26 mouse cellular contexts compared by ENCODE assay signal in the genomic region with DNA sequence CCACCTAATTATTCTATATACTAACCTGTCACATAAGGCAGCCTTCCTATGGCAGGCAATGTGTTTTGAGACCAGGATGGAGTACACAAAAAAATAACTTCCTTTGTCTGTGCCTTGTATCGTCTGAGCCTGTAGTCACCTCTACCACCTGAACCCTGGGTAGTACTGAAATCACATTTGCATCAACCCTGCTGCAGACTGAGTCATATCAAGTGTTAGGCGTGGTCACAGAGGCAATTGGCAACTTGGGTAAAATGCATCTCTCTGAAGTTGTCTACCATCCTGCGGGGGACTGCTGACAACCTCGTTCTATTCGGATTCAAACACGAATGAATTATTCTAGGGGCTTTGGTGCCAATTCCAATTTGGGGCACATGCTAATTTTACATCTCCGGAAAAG. TPM values are rescaled to one million over a fixed set of nuclear protein-coding genes. Genes with fewer than 3 reads are reported as not detected.
DNase-seq lines count a peak whose midpoint lies in the region; ATAC-seq and TF ChIP-seq lines count a peak whose summit lies in the region.
"Had no signal": no experiment of that assay in that cellular context is flagged by ENCODE, and none has a peak within 500 bp of the region (broad histone marks: within the 10 kb centered on the region; RNA-seq: fewer than 3 reads in every experiment).

No protein-coding gene starts in this region.

- dilution Hi-C loops in CH12.LX (cut with MboI; ENCODE audit: extremely low pct_ligation_motif_present, extremely low pct_unique_long_range_greater_than_20kb, low sequenced_read_pairs) = no loop called here

- no peaks in the 10 kb centered on the region for H3K79me2 ChIP-seq in CH12.LX (replicated peaks; ENCODE audit: control insufficient read depth, extremely low read depth, insufficient read depth, poor library complexity, severe bottlenecking)

- DNase-seq in midbrain, embryonic 11.5 days (ENCODE audit: low spot score, missing footprints) = no peak
- peak; percentile 68 for DNase-seq in CH12.LX (ENCODE audit: extremely low read depth)
- no peak for DNase-seq in cerebellum, adult 2 months
- DNase-seq: adrenal gland, adult 2 months; adrenal gland, postnatal 14 days; B cell, adult 2 months; cerebellum, adult 11-12 months; cerebellum, adult 9-10 months; cerebellum, postnatal 14 days; forebrain, postnatal 0 days; gastrocnemius, postnatal 25 days; heart, adult 18-20 months; heart, postnatal 10 days; heart, postnatal 36 days; kidney, adult 18-20 months had no signal

- H3K27me3 ChIP-seq in forebrain, embryonic 12.5 days = no peaks in the 10 kb centered on the region
- no peaks in the 10 kb centered on the region for H3K27me3 ChIP-seq in forebrain, embryonic 16.5 days (replicated peaks; ENCODE audit: control insufficient read depth, insufficient read depth, low read length)
- H3K27me3 ChIP-seq in midbrain, embryonic 12.5 days = no peaks in the 10 kb centered on the region
- H3K27me3 ChIP-seq in midbrain, embryonic 11.5 days (ENCODE audit: control insufficient read depth, insufficient read depth, low read length) = no peaks in the 10 kb centered on the region
- peaks cover 51% of the 10 kb centered on the region for H3K27me3 ChIP-seq in CH12.LX (replicated peaks)
- no peaks in the 10 kb centered on the region for H3K27me3 ChIP-seq in hindbrain, embryonic 13.5 days
- no peaks in the 10 kb centered on the region for H3K27me3 ChIP-seq in cerebellum, adult 2 months (ENCODE audit: control insufficient read depth, insufficient read depth, low read length)
- H3K27me3 ChIP-seq: hindbrain, embryonic 15.5 days had no signal

- no peaks in the 10 kb centered on the region; the same call in 1 of the 2 replicates for H3K36me3 ChIP-seq in forebrain, embryonic 12.5 days (replicated peaks)
- H3K36me3 ChIP-seq in forebrain, embryonic 16.5 days (ENCODE audit: control insufficient read depth, insufficient read depth) = no peaks in the 10 kb centered on the region
- 0 out of 2 replicates have a peak, but pooled peaks cover 3% of the 10 kb centered on the region for H3K36me3 ChIP-seq in midbrain, embryonic 12.5 days
- no peaks in the 10 kb centered on the region for H3K36me3 ChIP-seq in midbrain, embryonic 11.5 days (ENCODE audit: control insufficient read depth, insufficient read depth, low read length)
- no peaks in the 10 kb centered on the region for H3K36me3 ChIP-seq in CH12.LX (replicated peaks in 1 of 2; ENCODE audit: control insufficient read depth in 1 of 2, insufficient read depth in 1 of 2, low read length in 1 of 2)
- peaks cover 47% of the 10 kb centered on the region for H3K36me3 ChIP-seq in hindbrain, embryonic 13.5 days
- H3K36me3 ChIP-seq: heart, embryonic 12.5 days; heart, embryonic 15.5 days had no signal

- TF ChIP-seq CTCF in CH12.LX (conservative IDR thresholded peaks at IDR 0.05 in 1 of 2, IDR thresholded peaks at IDR 0.05 in 1 of 2; ENCODE audit: low read depth in 2 of 2, low read length in 2 of 2) = no peak
- no peak for TF ChIP-seq CTCF in cerebellum, adult 2 months (IDR thresholded peaks at IDR 0.05; ENCODE audit: borderline replicate concordance, insufficient read depth, low read depth, low read length)

- TF ChIP-seq RAD21 in CH12.LX (IDR thresholded peaks at IDR 0.05; ENCODE audit: low read depth, low read length) = no peak

- no peak for ATAC-seq in forebrain, embryonic 12.5 days (ENCODE audit: low FRiP score)
- ATAC-seq in forebrain, embryonic 16.5 days = no peak
- no peak for ATAC-seq in midbrain, embryonic 12.5 days (ENCODE audit: low FRiP score, low read depth)
- no peak for ATAC-seq in midbrain, embryonic 11.5 days (ENCODE audit: low FRiP score)
- no peak for ATAC-seq in hindbrain, embryonic 13.5 days (ENCODE audit: low FRiP score)
- ATAC-seq: forebrain, postnatal 0 days; inflammation-experienced regulatory T-cells, adult 6 months; intestine, embryonic 16.5 days had no signal

- no peak overlapping the region for H3K4me2 ChIP-seq in forebrain, embryonic 12.5 days
- no peak overlapping the region for H3K4me2 ChIP-seq in forebrain, embryonic 16.5 days (ENCODE audit: low read length)
- no peak overlapping the region for H3K4me2 ChIP-seq in midbrain, embryonic 12.5 days (replicated peaks)
- H3K4me2 ChIP-seq in midbrain, embryonic 11.5 days = no peak overlapping the region
- no peak overlapping the region for H3K4me2 ChIP-seq in CH12.LX (ENCODE audit: insufficient read depth, low read depth, poor library complexity, severe bottlenecking)
- H3K4me2 ChIP-seq in hindbrain, embryonic 13.5 days = no peak overlapping the region
- H3K4me2 ChIP-seq: heart, embryonic 12.5 days; heart, embryonic 15.5 days; hindbrain, embryonic 15.5 days had no signal

- WGBS in forebrain, embryonic 12.5 days = 92% methylated on average over 7 of the region's 7 CpGs
- 84% methylated on average over 7 of the region's 7 CpGs for WGBS in forebrain, embryonic 16.5 days
- 93% methylated on average over 7 of the region's 7 CpGs for WGBS in midbrain, embryonic 12.5 days
- 92% methylated on average over 7 of the region's 7 CpGs for WGBS in midbrain, embryonic 11.5 days
- WGBS in hindbrain, embryonic 13.5 days = 88% methylated on average over 7 of the region's 7 CpGs
- 93% methylated on average over 7 of the region's 7 CpGs for WGBS in cerebellum, adult 2 months

- H3K27ac ChIP-seq in forebrain, embryonic 12.5 days = 0 out of 2 replicates have a peak overlapping the region, but pooled peaks have one; percentile 36
- no peak overlapping the region for H3K27ac ChIP-seq in forebrain, embryonic 16.5 days (ENCODE audit: low read length)
- 0 out of 2 replicates have a peak overlapping the region, but pooled peaks have one; percentile 1 for H3K27ac ChIP-seq in midbrain, embryonic 12.5 days (replicated peaks)
- H3K27ac ChIP-seq in midbrain, embryonic 11.5 days (ENCODE audit: low read depth, low read length) = no peak overlapping the region
- no peak overlapping the region for H3K27ac ChIP-seq in CH12.LX (ENCODE audit: insufficient read depth, low read depth)
- H3K27ac ChIP-seq in hindbrain, embryonic 13.5 days = peak overlapping the region; percentile 44; the same call in 1 of the 2 replicates
- no peak overlapping the region for H3K27ac ChIP-seq in cerebellum, adult 2 months (ENCODE audit: insufficient read depth, low read length)
- H3K27ac ChIP-seq: heart, embryonic 15.5 days had no signal

- H3K9ac ChIP-seq in forebrain, embryonic 12.5 days = no peak overlapping the region
- H3K9ac ChIP-seq in forebrain, embryonic 16.5 days (replicated peaks; ENCODE audit: low read depth, low read length) = no peak overlapping the region
- no peak overlapping the region for H3K9ac ChIP-seq in midbrain, embryonic 12.5 days (replicated peaks)
- H3K9ac ChIP-seq in midbrain, embryonic 11.5 days (ENCODE audit: low read length) = no peak overlapping the region
- H3K9ac ChIP-seq in CH12.LX (ENCODE audit: insufficient read depth, low read depth) = no peak overlapping the region
- H3K9ac ChIP-seq in hindbrain, embryonic 13.5 days = no peak overlapping the region
- H3K9ac ChIP-seq: forebrain, postnatal 0 days; heart, embryonic 12.5 days; heart, embryonic 15.5 days; hindbrain, embryonic 15.5 days had no signal

- no peak for TF ChIP-seq POLR2A in CH12.LX (IDR thresholded peaks at IDR 0.05; ENCODE audit: low read depth, low read length)
- no peak for TF ChIP-seq POLR2A in cerebellum, adult 2 months (IDR thresholded peaks at IDR 0.05; ENCODE audit: borderline replicate concordance, insufficient read depth, low read length)

- H3K4me3 ChIP-seq in forebrain, embryonic 12.5 days (replicated peaks) = no peak overlapping the region
- H3K4me3 ChIP-seq in forebrain, embryonic 16.5 days (replicated peaks; ENCODE audit: low read length) = no peak overlapping the region
- H3K4me3 ChIP-seq in midbrain, embryonic 12.5 days = no peak overlapping the region
- H3K4me3 ChIP-seq in midbrain, embryonic 11.5 days (ENCODE audit: low read depth, low read length) = no peak overlapping the region
- H3K4me3 ChIP-seq in CH12.LX (replicated peaks in 1 of 3; ENCODE audit: low read depth in 2 of 3, low read length in 2 of 3, poor library complexity in 1 of 3) = no peak overlapping the region
- no peak overlapping the region for H3K4me3 ChIP-seq in hindbrain, embryonic 13.5 days
- no peak overlapping the region for H3K4me3 ChIP-seq in cerebellum, adult 2 months (replicated peaks; ENCODE audit: insufficient read depth, low read depth, low read length)
- H3K4me3 ChIP-seq: heart, embryonic 12.5 days; heart, embryonic 15.5 days; hindbrain, embryonic 15.5 days had no signal

- no peaks in the 10 kb centered on the region for H3K9me3 ChIP-seq in forebrain, embryonic 12.5 days
- H3K9me3 ChIP-seq in forebrain, embryonic 16.5 days (ENCODE audit: control insufficient read depth, low read length) = no peaks in the 10 kb centered on the region
- no peaks in the 10 kb centered on the region for H3K9me3 ChIP-seq in midbrain, embryonic 12.5 days
- H3K9me3 ChIP-seq in midbrain, embryonic 11.5 days (ENCODE audit: control insufficient read depth, low read length) = no peaks in the 10 kb centered on the region
- H3K9me3 ChIP-seq in CH12.LX (replicated peaks; ENCODE audit: low read length) = no peaks in the 10 kb centered on the region
- H3K9me3 ChIP-seq in hindbrain, embryonic 13.5 days = no peaks in the 10 kb centered on the region
- H3K9me3 ChIP-seq: heart, embryonic 12.5 days; heart, embryonic 15.5 days; hindbrain, embryonic 15.5 days had no signal

- H3K4me1 ChIP-seq in forebrain, embryonic 12.5 days = peaks cover 60% of the 10 kb centered on the region
- peaks cover 22% of the 10 kb centered on the region for H3K4me1 ChIP-seq in forebrain, embryonic 16.5 days (replicated peaks; ENCODE audit: control insufficient read depth, insufficient read depth, low read length)
- H3K4me1 ChIP-seq in midbrain, embryonic 12.5 days = peaks cover 49% of the 10 kb centered on the region
- peaks cover 41% of the 10 kb centered on the region for H3K4me1 ChIP-seq in midbrain, embryonic 11.5 days (ENCODE audit: control insufficient read depth, insufficient read depth, low read length)
- peaks cover 18 to 40% of the 10 kb centered on the region in 2 experiments for H3K4me1 ChIP-seq in CH12.LX (ENCODE audit: control insufficient read depth in 1 of 2, insufficient read depth in 2 of 2)
- H3K4me1 ChIP-seq in hindbrain, embryonic 13.5 days (replicated peaks) = peaks cover 56% of the 10 kb centered on the region
- H3K4me1 ChIP-seq in cerebellum, adult 2 months (ENCODE audit: control insufficient read depth, insufficient read depth, low read length) = peaks cover 32% of the 10 kb centered on the region
- H3K4me1 ChIP-seq: heart, embryonic 15.5 days had no signal

- no peak for TF ChIP-seq EP300 in CH12.LX (IDR thresholded peaks at IDR 0.05; ENCODE audit: low read length)

- in situ Hi-C loops in CH12.LX (cut with MboI; ENCODE audit: low pct_ligation_motif_present, low pct_unique_long_range_greater_than_20kb, low sequenced_read_pairs) = no loop called here

RNA-seq across cellular contexts. Expression of gene Cntn2, which starts 37.0 kb away (rescaled TPM):
- polyA plus RNA-seq in forebrain, embryonic 12.5 days (2016; fragmentation: Nextera tagmentation; extraction: Ambion mirVana) = 37.0 and 37.5 TPM in 2 replicates
- 134 and 147 TPM in 2 replicates for polyA plus RNA-seq in forebrain, embryonic 16.5 days (2015; fragmentation: Nextera tagmentation; extraction: Ambion mirVana)
- polyA plus RNA-seq in midbrain, embryonic 12.5 days (2016; fragmentation: Nextera tagmentation; extraction: Ambion mirVana) = 109 and 112 TPM in 2 replicates
- 30.9 and 31.4 TPM in 2 replicates for polyA plus RNA-seq in midbrain, embryonic 11.5 days (2014; fragmentation: Nextera tagmentation; extraction: Ambion mirVana)
- total RNA-seq in CH12.LX (2012; rRNA removed) = 0.04 and 0.08 TPM in 2 replicates
- total RNA-seq in CH12.LX (2014; rRNA removed) = 0.05 and 0.07 TPM in 2 replicates
- polyA plus RNA-seq in CH12.LX (2012; ENCODE audit: insufficient read length, low read depth) = 0.04 TPM in 2 replicates
- 57.6 and 67.5 TPM in 2 replicates for polyA plus RNA-seq in hindbrain, embryonic 13.5 days (2015; fragmentation: Nextera tagmentation; extraction: Ambion mirVana)
- 165 and 168 TPM in 2 replicates for polyA plus RNA-seq in cerebellum, adult 2 months (2012; rRNA removed)
- total RNA-seq: adrenal gland, adult 2 months; gastrocnemius, adult 8-10 months; MEL had no signal
- polyA plus RNA-seq: inflammation-experienced regulatory T-cells, adult 6 months had no signal

Comparison
In these comparisons a context has a peak if more than half of its experiments do, and no peak if none do; other contexts are left out.
1. H3K27ac ChIP-seq: peak in forebrain, embryonic 12.5 days (single experiment), midbrain, embryonic 12.5 days (single experiment) and hindbrain, embryonic 13.5 days (single experiment); none in forebrain, embryonic 16.5 days (single experiment), midbrain, embryonic 11.5 days (single experiment), CH12.LX (single experiment) and cerebellum, adult 2 months (single experiment).
2. RNA of gene Cntn2, which starts 37.0 kb away (polyA plus RNA-seq): 165 to 168 TPM in cerebellum, adult 2 months, 134 to 147 TPM in forebrain, embryonic 16.5 days, 109 to 112 TPM in midbrain, embryonic 12.5 days, 57.6 to 67.5 TPM in hindbrain, embryonic 13.5 days, 37.0 to 37.5 TPM in forebrain, embryonic 12.5 days and 30.9 to 31.4 TPM in midbrain, embryonic 11.5 days; 0.04 TPM in CH12.LX; every median in the first group is over 10 times any median in the second.